Mouse (Mus musculus): ENCODE measurements around the gene Rusc2. TPM values are rescaled to one million over a fixed set of nuclear protein-coding genes. Genes with fewer than 3 reads are reported as not detected.

Gene Rusc2
- polyA plus RNA-seq, 1 experiment from 2014 or later: 11.5 TPM

DNA sequence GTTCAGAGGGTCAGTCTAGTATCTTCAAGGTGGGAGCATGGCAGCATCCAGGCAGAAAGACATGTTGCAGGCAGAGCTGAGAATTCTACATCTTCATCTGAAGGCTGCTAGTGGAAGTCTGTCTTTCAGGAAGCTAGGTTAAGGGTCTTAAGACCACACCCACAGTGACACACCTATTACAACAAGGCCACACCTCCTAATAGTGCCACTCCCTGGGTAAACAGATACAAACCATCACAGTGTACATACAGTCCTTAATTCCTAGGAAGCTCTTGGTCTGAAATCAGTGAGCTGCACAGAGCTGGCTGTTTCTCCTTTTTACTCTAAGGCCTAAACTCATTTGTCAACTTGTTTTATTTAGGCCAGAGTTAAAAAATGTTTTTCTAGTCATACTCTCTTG is 5.2 kb downstream of the Rusc2 start:
- no peak overlapping the region for H3K4me3 ChIP-seq (ENCODE audit: low read depth, low read length)
- no peaks in the 10 kb centered on the region; the same call in 1 of the 2 replicates for H3K36me3 ChIP-seq (ENCODE audit: control insufficient read depth, insufficient read depth, low read length)
- no peaks in the 10 kb centered on the region for H3K27me3 ChIP-seq (ENCODE audit: control insufficient read depth, insufficient read depth, low read length)
- H3K4me2 ChIP-seq (replicated peaks; ENCODE audit: low read depth): no peak overlapping the region
- no peak for DNase-seq (ENCODE audit: low spot score)
- peaks cover 3% of the 10 kb centered on the region; the same call in 1 of the 2 replicates for H3K4me1 ChIP-seq (replicated peaks; ENCODE audit: control insufficient read depth, insufficient read depth)
- ATAC-seq (ENCODE audit: low FRiP score, low TSS enrichment): peak; percentile 78
- no peak overlapping the region for H3K9ac ChIP-seq (ENCODE audit: low read length)
- H3K9me3 ChIP-seq (ENCODE audit: control insufficient read depth, low read length): no peaks in the 10 kb centered on the region
- TF ChIP-seq EP300 (optimal IDR thresholded peaks at IDR 0.05): no peak
- TF ChIP-seq CTCF (IDR thresholded peaks at IDR 0.05; ENCODE audit: low read depth): no peak
- peak overlapping the region; percentile 26; the same call in 1 of the 2 replicates for H3K27ac ChIP-seq (replicated peaks)

DNA sequence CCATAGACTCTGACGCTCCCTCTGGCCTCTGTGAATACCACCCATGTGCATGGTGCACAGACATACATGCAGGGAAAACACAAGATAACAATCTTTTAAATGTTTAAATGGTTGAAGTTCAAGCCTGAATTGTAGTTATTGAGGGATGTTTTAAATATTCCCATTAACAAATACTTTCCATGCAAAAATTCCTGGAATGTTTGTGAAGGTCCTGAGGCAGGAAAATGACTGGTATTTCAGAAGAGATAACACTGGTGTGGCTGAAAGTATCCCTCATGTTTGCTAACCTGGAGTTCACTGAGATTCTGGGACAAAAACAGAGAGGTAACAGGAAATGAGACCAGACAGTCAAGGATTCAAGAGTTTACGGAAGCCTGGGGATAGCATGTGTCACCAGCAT is 7.6 kb downstream of the Rusc2 start:
- no peaks in the 10 kb centered on the region for H3K9me3 ChIP-seq (ENCODE audit: control insufficient read depth, low read length)
- H3K4me2 ChIP-seq (replicated peaks; ENCODE audit: low read depth): no peak overlapping the region
- H3K27ac ChIP-seq (replicated peaks): peak overlapping the region; percentile 1; the same call in 1 of the 2 replicates
- DNase-seq (ENCODE audit: low spot score): no peak
- WGBS: 66% methylated on average over 2 of the region's 2 CpGs
- H3K36me3 ChIP-seq (ENCODE audit: control insufficient read depth, insufficient read depth, low read length): no peaks in the 10 kb centered on the region; the same call in 1 of the 2 replicates
- peaks cover 6% of the 10 kb centered on the region; the same call in 1 of the 2 replicates for H3K4me1 ChIP-seq (replicated peaks; ENCODE audit: control insufficient read depth, insufficient read depth)
- H3K27me3 ChIP-seq (ENCODE audit: control insufficient read depth, insufficient read depth, low read length): no peaks in the 10 kb centered on the region
- no peak overlapping the region for H3K4me3 ChIP-seq (ENCODE audit: low read depth, low read length)
- TF ChIP-seq CTCF (IDR thresholded peaks at IDR 0.05; ENCODE audit: low read depth) (no peak), EP300 (optimal IDR thresholded peaks at IDR 0.05) (no peak)
- no peak overlapping the region for H3K9ac ChIP-seq (ENCODE audit: low read length)
- ATAC-seq (ENCODE audit: low FRiP score, low TSS enrichment): no peak

DNA sequence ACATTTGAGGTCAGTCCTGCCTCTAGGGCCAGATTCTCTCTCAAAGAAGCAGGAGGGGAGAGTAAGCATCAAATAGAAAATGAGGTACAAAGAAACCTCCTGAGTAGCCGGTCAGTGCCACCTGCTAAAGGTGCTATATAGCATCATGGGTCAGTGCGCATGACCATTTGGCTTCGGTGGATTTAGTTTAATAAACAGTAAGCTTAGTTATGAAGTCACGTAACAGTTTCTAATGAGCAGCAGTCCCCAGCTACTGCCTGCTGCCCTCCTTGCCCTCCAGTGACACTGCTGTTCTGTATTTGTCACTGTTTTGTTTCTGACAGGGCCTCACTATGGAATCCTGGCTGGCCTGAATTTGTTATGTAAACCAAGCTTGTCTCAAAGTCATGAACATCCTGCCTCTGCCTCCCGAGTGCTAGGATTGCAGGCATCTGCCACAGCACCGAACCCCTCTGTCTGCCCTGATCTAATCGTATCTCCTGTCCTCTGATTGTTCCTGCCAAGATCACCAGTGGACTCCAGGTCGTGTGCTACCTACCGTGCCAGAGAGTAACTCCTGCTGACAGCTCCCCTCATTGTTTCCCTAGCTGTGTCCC is 8.2 kb downstream of the Rusc2 start:
- Histone ChIP-seq H3K4me1 (replicated peaks; ENCODE audit: control insufficient read depth, insufficient read depth) (peaks cover 7% of the 10 kb centered on the region; the same call in 1 of the 2 replicates), H3K9ac (ENCODE audit: low read length) (no peak overlapping the region), H3K27me3 (ENCODE audit: control insufficient read depth, insufficient read depth, low read length) (no peaks in the 10 kb centered on the region), H3K27ac (replicated peaks) (peak overlapping the region; percentile 53), H3K4me2 (replicated peaks; ENCODE audit: low read depth) (no peak overlapping the region), H3K36me3 (ENCODE audit: control insufficient read depth, insufficient read depth, low read length) (no peaks in the 10 kb centered on the region; the same call in 1 of the 2 replicates), H3K9me3 (ENCODE audit: control insufficient read depth, low read length) (no peaks in the 10 kb centered on the region), H3K4me3 (ENCODE audit: low read depth, low read length) (no peak overlapping the region)
- DNase-seq (ENCODE audit: low spot score) (no peak), ATAC-seq (ENCODE audit: low FRiP score, low TSS enrichment) (no peak)
- 58% methylated on average over 9 of the region's 9 CpGs for WGBS
- TF ChIP-seq CTCF (IDR thresholded peaks at IDR 0.05; ENCODE audit: low read depth) (no peak), EP300 (optimal IDR thresholded peaks at IDR 0.05) (no peak)

DNA sequence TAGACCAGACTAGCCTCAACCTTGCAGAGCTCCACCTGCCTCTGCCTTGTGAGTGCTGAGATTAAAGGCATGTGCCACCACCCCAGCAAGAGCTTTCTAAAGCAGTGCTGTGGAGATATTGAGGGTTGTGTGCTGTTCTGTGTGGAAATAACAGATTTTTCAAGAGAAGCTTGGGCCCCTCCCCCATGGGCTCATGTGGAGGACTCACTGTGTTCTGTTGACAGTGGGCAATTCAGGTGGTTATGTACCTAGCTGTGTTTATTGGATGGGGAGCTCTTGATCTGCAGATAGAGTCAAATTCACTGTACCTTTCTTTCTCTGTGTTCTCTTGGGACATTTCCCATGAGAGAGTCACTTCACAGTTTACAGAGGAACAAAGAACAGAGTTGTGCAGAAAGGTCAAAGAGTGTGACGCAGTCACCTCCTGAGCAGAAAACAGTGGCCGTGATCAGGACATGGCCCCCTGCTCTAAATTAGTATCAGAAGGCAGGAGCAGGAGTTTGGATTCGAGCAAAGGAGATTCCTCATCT is 9.8 kb downstream of the Rusc2 start:
- Histone ChIP-seq H3K36me3 (ENCODE audit: control insufficient read depth, insufficient read depth, low read length) (no peaks in the 10 kb centered on the region; the same call in 1 of the 2 replicates), H3K9ac (ENCODE audit: low read length) (no peak overlapping the region), H3K4me3 (ENCODE audit: low read depth, low read length) (no peak overlapping the region), H3K4me2 (replicated peaks; ENCODE audit: low read depth) (no peak overlapping the region), H3K9me3 (ENCODE audit: control insufficient read depth, low read length) (no peaks in the 10 kb centered on the region), H3K4me1 (replicated peaks; ENCODE audit: control insufficient read depth, insufficient read depth) (peaks cover 4% of the 10 kb centered on the region; the same call in 1 of the 2 replicates), H3K27ac (replicated peaks) (no peak overlapping the region), H3K27me3 (ENCODE audit: control insufficient read depth, insufficient read depth, low read length) (no peaks in the 10 kb centered on the region)
- ATAC-seq (ENCODE audit: low FRiP score, low TSS enrichment): no peak
- no peak for DNase-seq (ENCODE audit: low spot score)
- TF ChIP-seq CTCF (IDR thresholded peaks at IDR 0.05; ENCODE audit: low read depth): no peak
- no peak for TF ChIP-seq EP300 (optimal IDR thresholded peaks at IDR 0.05)
- 72% methylated on average over 3 of the region's 3 CpGs for WGBS

DNA sequence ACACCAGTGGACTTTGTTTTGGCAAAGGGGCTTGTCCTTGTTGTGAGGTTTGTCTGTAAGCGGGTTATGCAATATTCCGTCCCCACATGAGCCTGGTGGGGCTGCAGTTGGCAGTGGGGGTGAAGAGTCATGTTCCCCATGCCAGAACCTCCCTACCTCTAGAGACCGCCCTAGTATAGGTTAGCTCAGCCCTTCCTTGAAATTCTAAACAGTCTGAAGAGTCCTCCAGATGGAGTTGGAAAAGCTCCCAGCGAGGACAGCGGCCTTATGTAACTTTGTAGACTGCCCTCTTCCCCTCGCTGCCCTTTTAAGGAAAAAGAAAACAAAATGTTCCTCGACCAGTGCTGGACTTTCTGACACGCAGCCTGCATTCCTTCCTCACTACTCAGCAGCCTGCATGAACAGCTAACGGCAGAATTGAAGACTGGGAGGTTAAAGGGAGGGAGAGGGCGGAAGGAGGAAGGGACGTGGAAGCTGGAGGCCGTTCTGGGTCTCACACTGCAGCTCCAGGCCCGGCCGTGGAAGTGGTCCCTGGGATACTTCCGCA is 12.6 kb downstream of the Rusc2 start:
- WGBS: 17% methylated on average over 15 of the region's 15 CpGs
- H3K36me3 ChIP-seq (ENCODE audit: control insufficient read depth, insufficient read depth, low read length): no peaks in the 10 kb centered on the region
- H3K27ac ChIP-seq (replicated peaks): peak overlapping the region; percentile 96
- H3K27me3 ChIP-seq (ENCODE audit: control insufficient read depth, insufficient read depth, low read length): no peaks in the 10 kb centered on the region
- peak overlapping the region; percentile 48 for H3K9ac ChIP-seq (ENCODE audit: low read length)
- peaks cover 12% of the 10 kb centered on the region; the same call in 1 of the 2 replicates for H3K4me1 ChIP-seq (replicated peaks; ENCODE audit: control insufficient read depth, insufficient read depth)
- H3K4me2 ChIP-seq (replicated peaks; ENCODE audit: low read depth): peak overlapping the region; percentile 36
- no peaks in the 10 kb centered on the region for H3K9me3 ChIP-seq (ENCODE audit: control insufficient read depth, low read length)
- H3K4me3 ChIP-seq (ENCODE audit: low read depth, low read length): no peak overlapping the region
- peak; percentile 25 for TF ChIP-seq CTCF (IDR thresholded peaks at IDR 0.05; ENCODE audit: low read depth)
- TF ChIP-seq EP300 (optimal IDR thresholded peaks at IDR 0.05): peak; percentile 86
- peak; percentile 88 for ATAC-seq (ENCODE audit: low FRiP score, low TSS enrichment)
- DNase-seq (ENCODE audit: low spot score): peak; percentile 57

DNA sequence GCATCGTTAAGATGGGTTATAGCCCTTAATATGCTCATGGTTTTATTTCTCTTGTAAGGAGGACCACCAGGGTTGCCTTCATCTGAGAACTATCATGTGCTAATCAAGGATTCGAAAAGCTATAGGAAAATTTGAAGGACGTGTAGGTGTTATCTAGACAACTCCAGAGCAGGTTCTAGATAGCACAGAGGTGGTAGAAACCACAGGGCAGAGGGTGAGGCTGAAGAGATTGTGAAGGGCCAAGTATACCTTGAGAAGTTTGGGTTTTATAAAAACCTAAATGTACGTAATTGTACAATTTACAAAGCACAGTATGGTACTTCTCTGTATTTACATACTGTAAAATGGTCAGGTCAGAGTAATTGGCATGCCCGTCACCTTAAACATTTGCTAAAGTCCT is 13.4 kb downstream of the Rusc2 start:
- Histone ChIP-seq H3K4me2 (replicated peaks; ENCODE audit: low read depth) (peak overlapping the region; percentile 36), H3K36me3 (ENCODE audit: control insufficient read depth, insufficient read depth, low read length) (no peaks in the 10 kb centered on the region), H3K27ac (replicated peaks) (peak overlapping the region; percentile 96), H3K9ac (ENCODE audit: low read length) (peak overlapping the region; percentile 48), H3K4me3 (ENCODE audit: low read depth, low read length) (no peak overlapping the region), H3K27me3 (ENCODE audit: control insufficient read depth, insufficient read depth, low read length) (no peaks in the 10 kb centered on the region), H3K4me1 (replicated peaks; ENCODE audit: control insufficient read depth, insufficient read depth) (peaks cover 18% of the 10 kb centered on the region), H3K9me3 (ENCODE audit: control insufficient read depth, low read length) (no peaks in the 10 kb centered on the region)
- TF ChIP-seq EP300 (optimal IDR thresholded peaks at IDR 0.05): no peak
- TF ChIP-seq CTCF (IDR thresholded peaks at IDR 0.05; ENCODE audit: low read depth): no peak
- DNase-seq (ENCODE audit: low spot score): no peak
- ATAC-seq (ENCODE audit: low FRiP score, low TSS enrichment): no peak
- WGBS: 74% methylated on average over 5 of the region's 5 CpGs

Measured in stomach, postnatal 0 days (tissue).